Mouse (Mus musculus) intestine, embryonic 16.5 days (tissue): ENCODE results near the gene Akap2. TPM values are rescaled to one million over a fixed set of nuclear protein-coding genes. Genes with fewer than 3 reads are reported as not detected.

Source experiments
- ATAC-seq: fragments of 200-750 bp; cut with Nextera tagmentation; 2 replicates; pipeline ENCODE4 v1.8.0; 2017; ENCODE audit warnings: moderate TSS enrichment, moderate library complexity
- H3K27ac ChIP-seq: fragments of 300-500 bp; sonication (generic); 2 replicates; pipeline ENCODE4 v1.5.1; 2014; ENCODE audit warnings: mild to moderate bottlenecking, low read length
- H3K27me3 ChIP-seq: fragments of 300-500 bp; sonication (generic); replicated peaks from 2 replicates; pipeline ENCODE4 v1.6.1; 2014; ENCODE audit warnings: low read length, control low read depth, mixed read lengths; ENCODE audit not compliant: control insufficient read depth, insufficient read depth
- H3K36me3 ChIP-seq: fragments of 300-500 bp; sonication (generic); 2 replicates; pipeline ENCODE4 v1.6.1; 2014; ENCODE audit warnings: low read length, control low read depth; ENCODE audit not compliant: control insufficient read depth, insufficient read depth
- H3K4me1 ChIP-seq: fragments of 300-500 bp; sonication (generic); 2 replicates; pipeline ENCODE4 v1.6.1; 2014; ENCODE audit warnings: low read length, control low read depth, mixed read lengths; ENCODE audit not compliant: control insufficient read depth, insufficient read depth
- H3K4me2 ChIP-seq: fragments of 300-500 bp; sonication (generic); 2 replicates; pipeline ENCODE4 v1.6.1; 2014; ENCODE audit warnings: low read depth, low read length, control low read depth
- H3K4me3 ChIP-seq: fragments of 300-500 bp; sonication (generic); 2 replicates; pipeline ENCODE4 v1.5.1; 2014; ENCODE audit warnings: mild to moderate bottlenecking, low read length
- H3K9ac ChIP-seq: fragments of 300-500 bp; sonication (generic); 2 replicates; pipeline ENCODE4 v1.6.1; 2014; ENCODE audit warnings: low read depth, low read length
- H3K9me3 ChIP-seq: fragments of 300-500 bp; sonication (generic); 2 replicates; pipeline ENCODE4 v1.6.1; 2016; ENCODE audit warnings: low read length, control low read depth; ENCODE audit not compliant: control insufficient read depth
- WGBS: fragments of 180-500 bp; shearing (Covaris S2); extraction: QIAGEN DNeasy Blood & Tissue Kit; methylation state at CpG from one replicate; pipeline ENCODE4 v1.1.7; 2014; 5-methylcytosine and 5-hydroxymethylcytosine counted together
- polyA plus RNA-seq: library from polyadenylated mRNA; unstranded; fragments of >200 nt; fragmentation: Nextera tagmentation; extraction: Ambion mirVana; gene quantifications from 2 replicates; pipeline ENCODE4 v1.2.1, GENCODE M21; 2015

Akap2 gene
- polyA plus RNA-seq, 1 experiment from 2014 or later: 20.3 TPM

GRCm38 (mm10) chr4:57681511-57681910 lies 35.9 kb upstream of the Akap2 start:
- ATAC-seq: no peak
- H3K4me1 ChIP-seq: no peaks in the 10 kb centered on the region
- H3K9ac ChIP-seq: no peak overlapping the region
- no peaks in the 10 kb centered on the region for H3K9me3 ChIP-seq
- H3K27ac ChIP-seq: no peak overlapping the region
- no peaks in the 10 kb centered on the region for H3K27me3 ChIP-seq
- H3K4me2 ChIP-seq: no peak overlapping the region
- 65% methylated on average over 12 of the region's 12 CpGs for WGBS
- no peak overlapping the region for H3K4me3 ChIP-seq
- H3K36me3 ChIP-seq: no peaks in the 10 kb centered on the region

GRCm38 (mm10) chr4:57682341-57682740 lies 35.1 kb upstream of the Akap2 start:
- H3K4me3 ChIP-seq: no peak overlapping the region
- ATAC-seq: no peak

GRCm38 (mm10) chr4:57682944-57683343 lies 34.5 kb upstream of the Akap2 start:
- H3K27me3 ChIP-seq: no peaks in the 10 kb centered on the region
- H3K4me2 ChIP-seq: no peak overlapping the region
- H3K9me3 ChIP-seq: no peaks in the 10 kb centered on the region
- no peaks in the 10 kb centered on the region for H3K36me3 ChIP-seq
- H3K9ac ChIP-seq: no peak overlapping the region
- ATAC-seq: no peak
- no peaks in the 10 kb centered on the region for H3K4me1 ChIP-seq
- 83% methylated on average over 11 of the region's 11 CpGs for WGBS
- no peak overlapping the region for H3K4me3 ChIP-seq
- no peak overlapping the region for H3K27ac ChIP-seq

More at GRCm38 (mm10) chr4:57682341-57682740, 35.1 kb upstream of the Akap2 start:
- no peaks in the 10 kb centered on the region for H3K4me1 ChIP-seq
- H3K36me3 ChIP-seq: no peaks in the 10 kb centered on the region
- WGBS: 93% methylated on average over 2 of the region's 2 CpGs
- no peak overlapping the region for H3K4me2 ChIP-seq
- no peak overlapping the region for H3K27ac ChIP-seq
- no peaks in the 10 kb centered on the region for H3K27me3 ChIP-seq
- H3K9me3 ChIP-seq: no peaks in the 10 kb centered on the region
- H3K9ac ChIP-seq: no peak overlapping the region

GRCm38 (mm10) chr4:57684676-57685215 lies 32.7 kb upstream of the Akap2 start:
- Histone ChIP-seq H3K36me3 (no peaks in the 10 kb centered on the region), H3K27me3 (no peaks in the 10 kb centered on the region), H3K4me1 (no peaks in the 10 kb centered on the region), H3K27ac (no peak overlapping the region), H3K9ac (no peak overlapping the region), H3K4me3 (no peak overlapping the region), H3K4me2 (no peak overlapping the region), H3K9me3 (no peaks in the 10 kb centered on the region)
- no peak for ATAC-seq
- 66% methylated on average over 12 of the region's 12 CpGs for WGBS

- Histone ChIP-seq H3K36me3 (no peaks in the 10 kb centered on the region), H3K27me3 (no peaks in the 10 kb centered on the region), H3K27ac (no peak overlapping the region), H3K9me3 (no peaks in the 10 kb centered on the region), H3K4me3 (no peak overlapping the region), H3K9ac (no peak overlapping the region), H3K4me1 (no peaks in the 10 kb centered on the region), H3K4me2 (no peak overlapping the region)
- 59% methylated on average over 3 of the region's 3 CpGs for WGBS
- ATAC-seq: no peak
These were observed 30.7 kb upstream of the Akap2 start for GRCm38 (mm10) chr4:57686736-57687135.

GRCm38 (mm10) chr4:57687583-57687982 lies 29.9 kb upstream of the Akap2 start:
- 78% methylated on average over 3 of the region's 3 CpGs for WGBS
- Histone ChIP-seq H3K4me1 (no peaks in the 10 kb centered on the region), H3K27me3 (no peaks in the 10 kb centered on the region), H3K4me3 (no peak overlapping the region), H3K36me3 (no peaks in the 10 kb centered on the region), H3K9me3 (no peaks in the 10 kb centered on the region), H3K27ac (no peak overlapping the region), H3K9ac (no peak overlapping the region), H3K4me2 (no peak overlapping the region)
- ATAC-seq: no peak

- Histone ChIP-seq H3K9ac (no peak overlapping the region), H3K4me3 (no peak overlapping the region), H3K9me3 (no peaks in the 10 kb centered on the region), H3K36me3 (no peaks in the 10 kb centered on the region), H3K27me3 (no peaks in the 10 kb centered on the region), H3K27ac (no peak overlapping the region), H3K4me2 (no peak overlapping the region), H3K4me1 (no peaks in the 10 kb centered on the region)
- no peak for ATAC-seq
- 62% methylated on average over 9 of the region's 9 CpGs for WGBS
These were observed 29.3 kb upstream of the Akap2 start for GRCm38 (mm10) chr4:57688131-57688530.

- H3K27me3 ChIP-seq: no peaks in the 10 kb centered on the region
- no peak overlapping the region for H3K4me3 ChIP-seq
- no peaks in the 10 kb centered on the region for H3K4me1 ChIP-seq
- H3K9me3 ChIP-seq: no peaks in the 10 kb centered on the region
- ATAC-seq: no peak
- no peaks in the 10 kb centered on the region for H3K36me3 ChIP-seq
- WGBS: 77% methylated on average over 6 of the region's 6 CpGs
- no peak overlapping the region for H3K4me2 ChIP-seq
- H3K9ac ChIP-seq: no peak overlapping the region
- H3K27ac ChIP-seq: no peak overlapping the region
These were observed 27.5 kb upstream of the Akap2 start for GRCm38 (mm10) chr4:57690001-57690400.

GRCm38 (mm10) chr4:57690805-57691204 lies 26.7 kb upstream of the Akap2 start:
- 47% methylated on average over 1 of the region's 1 CpGs for WGBS
- ATAC-seq: no peak

More at GRCm38 (mm10) chr4:57690805-57691204, 26.7 kb upstream of the Akap2 start:
- Histone ChIP-seq H3K4me3 (no peak overlapping the region), H3K4me1 (no peaks in the 10 kb centered on the region), H3K27me3 (no peaks in the 10 kb centered on the region), H3K36me3 (no peaks in the 10 kb centered on the region), H3K4me2 (no peak overlapping the region), H3K9me3 (no peaks in the 10 kb centered on the region), H3K9ac (no peak overlapping the region), H3K27ac (no peak overlapping the region)
